Comparison of ENCODE assay signal across 10 mouse cellular contexts in genomic region chr10:117639221-117639599, GRCm38 (mm10).
"Had no signal": no experiment of that assay in that cellular context is flagged by ENCODE, and none has a peak within 500 bp of the region (broad histone marks: within the 10 kb centered on the region; RNA-seq: fewer than 3 reads in every experiment).

No protein-coding gene starts in this region.

- DNase-seq: heart, postnatal 10 days; heart, postnatal 36 days; heart, postnatal 4 days; kidney, adult 18-20 months; kidney, adult 8-10 months; kidney, adult 9 months; kidney, postnatal 10 days; kidney, postnatal 14 days; layer of hippocampus, adult 9-11 months; layer of hippocampus, postnatal 36 days had no signal
